Mouse (Mus musculus) intestine, embryonic 15.5 days (tissue): ENCODE data around the gene Hoxb6. TPM values are rescaled to one million over a fixed set of nuclear protein-coding genes. Genes with fewer than 3 reads are reported as not detected.

Experiments used
- ATAC-seq: fragments of 200-750 bp; cut with Nextera tagmentation; 2 replicates; pipeline ENCODE4 v1.8.0; 2017; ENCODE audit warnings: moderate TSS enrichment, moderate library complexity
- H3K27ac ChIP-seq: fragments of 300-500 bp; sonication (generic); 2 replicates; pipeline ENCODE4 v1.5.1; 2015; ENCODE audit warnings: mild to moderate bottlenecking, inconsistent platforms
- H3K27me3 ChIP-seq: fragments of 300-500 bp; sonication (generic); replicated peaks from 2 replicates; pipeline ENCODE4 v1.6.1; 2015; ENCODE audit warnings: inconsistent platforms
- H3K36me3 ChIP-seq: fragments of 300-500 bp; sonication (generic); 2 replicates; pipeline ENCODE4 v1.6.1; 2015; ENCODE audit warnings: inconsistent platforms
- H3K4me1 ChIP-seq: fragments of 300-500 bp; sonication (generic); replicated peaks from 2 replicates; pipeline ENCODE4 v1.6.1; 2015; ENCODE audit warnings: inconsistent platforms
- H3K4me2 ChIP-seq: fragments of 300-500 bp; sonication (generic); replicated peaks from 2 replicates; pipeline ENCODE4 v1.6.1; 2015; ENCODE audit warnings: mild to moderate bottlenecking, inconsistent platforms
- H3K4me3 ChIP-seq: fragments of 300-500 bp; sonication (generic); replicated peaks from 2 replicates; pipeline ENCODE4 v1.5.1; 2015; ENCODE audit warnings: inconsistent platforms
- H3K9ac ChIP-seq: fragments of 300-500 bp; sonication (generic); 2 replicates; pipeline ENCODE4 v1.6.1; 2015; ENCODE audit warnings: inconsistent platforms
- H3K9me3 ChIP-seq: fragments of 300-500 bp; sonication (generic); 2 replicates; pipeline ENCODE4 v1.6.1; 2016; ENCODE audit warnings: inconsistent platforms
- WGBS: fragments of 180-500 bp; shearing (Covaris S2); methylation state at CpG from one replicate; pipeline ENCODE4 v1.1.7; 2015; 5-methylcytosine and 5-hydroxymethylcytosine counted together
- polyA plus RNA-seq: library from polyadenylated mRNA; unstranded; fragments of >200 nt; fragmentation: Nextera tagmentation; extraction: Ambion mirVana; gene quantifications from 2 replicates; pipeline ENCODE4 v1.2.1, GENCODE M21; 2015

The Hoxb6 gene
- polyA plus RNA-seq, 1 experiment from 2014 or later, result 14.4 TPM

GRCm38 (mm10) chr11:96272024-96272921 lies 20.0 kb upstream of the Hoxb6 start:
- Histone ChIP-seq H3K4me1 (peaks cover 23% of the 10 kb centered on the region), H3K36me3 (no peaks in the 10 kb centered on the region), H3K9ac (peak overlapping the region; percentile 37; the same call in 1 of the 2 replicates), H3K27me3 (peaks cover 97% of the 10 kb centered on the region), H3K9me3 (no peaks in the 10 kb centered on the region), H3K4me3 (peak overlapping the region; percentile 40), H3K4me2 (peak overlapping the region; percentile 71), H3K27ac (peak overlapping the region; percentile 22; the same call in 1 of the 2 replicates)
- 1% methylated on average over 55 of the region's 58 CpGs for WGBS
- peak; percentile 44 for ATAC-seq

- peaks cover 95% of the 10 kb centered on the region for H3K27me3 ChIP-seq
- no peak overlapping the region for H3K4me3 ChIP-seq
- no peaks in the 10 kb centered on the region for H3K36me3 ChIP-seq
- no peaks in the 10 kb centered on the region for H3K9me3 ChIP-seq
- H3K9ac ChIP-seq, result no peak overlapping the region
- peaks cover 35% of the 10 kb centered on the region for H3K4me1 ChIP-seq
- ATAC-seq, result no peak
- no peak overlapping the region for H3K27ac ChIP-seq
- WGBS, result 23% methylated on average over 10 of the region's 10 CpGs
- H3K4me2 ChIP-seq, result no peak overlapping the region
Measured at GRCm38 (mm10) chr11:96274428-96274827, 17.8 kb upstream of the Hoxb6 start.

GRCm38 (mm10) chr11:96275896-96276295 lies 16.4 kb upstream of the Hoxb6 start:
- Histone ChIP-seq H3K4me3 (no peak overlapping the region), H3K4me2 (no peak overlapping the region), H3K36me3 (no peaks in the 10 kb centered on the region), H3K4me1 (peaks cover 32% of the 10 kb centered on the region), H3K9me3 (no peaks in the 10 kb centered on the region), H3K9ac (no peak overlapping the region), H3K27me3 (peaks cover 91% of the 10 kb centered on the region), H3K27ac (no peak overlapping the region)
- WGBS, result 19% methylated on average over 4 of the region's 4 CpGs
- no peak for ATAC-seq

GRCm38 (mm10) chr11:96277151-96278044 lies 14.9 kb upstream of the Hoxb6 start:
- ATAC-seq, result no peak
- no peaks in the 10 kb centered on the region for H3K9me3 ChIP-seq
- no peak overlapping the region for H3K27ac ChIP-seq
- WGBS, result 6% methylated on average over 35 of the region's 35 CpGs
- H3K4me2 ChIP-seq, result peak overlapping the region; percentile 43
- H3K36me3 ChIP-seq, result no peaks in the 10 kb centered on the region
- H3K4me1 ChIP-seq, result peaks cover 18% of the 10 kb centered on the region
- H3K9ac ChIP-seq, result no peak overlapping the region
- H3K27me3 ChIP-seq, result peaks cover 83% of the 10 kb centered on the region
- 0 out of 2 replicates have a peak overlapping the region, but pooled peaks have one; percentile 14 for H3K4me3 ChIP-seq

- Histone ChIP-seq H3K27ac (no peak overlapping the region), H3K27me3 (peaks cover 79% of the 10 kb centered on the region), H3K9me3 (no peaks in the 10 kb centered on the region), H3K4me2 (peak overlapping the region; percentile 43; the same call in 1 of the 2 replicates), H3K36me3 (no peaks in the 10 kb centered on the region), H3K4me1 (peaks cover 22% of the 10 kb centered on the region), H3K9ac (no peak overlapping the region), H3K4me3 (no peak overlapping the region)
- no peak for ATAC-seq
- 15% methylated on average over 14 of the region's 14 CpGs for WGBS
Measured at GRCm38 (mm10) chr11:96278324-96278723, 14.0 kb upstream of the Hoxb6 start.

- H3K27ac ChIP-seq, result no peak overlapping the region
- no peak overlapping the region for H3K4me3 ChIP-seq
- H3K36me3 ChIP-seq, result no peaks in the 10 kb centered on the region
- peak; percentile 77 for ATAC-seq
- WGBS, result under 1% methylated on average over 9 of the region's 9 CpGs
- H3K4me2 ChIP-seq, result 0 out of 2 replicates have a peak overlapping the region, but pooled peaks have one; percentile 11
- H3K27me3 ChIP-seq, result peaks cover 75% of the 10 kb centered on the region
- peaks cover 22% of the 10 kb centered on the region for H3K4me1 ChIP-seq
- H3K9ac ChIP-seq, result no peak overlapping the region
- H3K9me3 ChIP-seq, result no peaks in the 10 kb centered on the region
Measured at GRCm38 (mm10) chr11:96278773-96279172, 13.5 kb upstream of the Hoxb6 start.

GRCm38 (mm10) chr11:96279421-96280233 lies 12.6 kb upstream of the Hoxb6 start:
- Histone ChIP-seq H3K27ac (no peak overlapping the region), H3K9me3 (no peaks in the 10 kb centered on the region), H3K4me2 (peak overlapping the region; percentile 45), H3K4me3 (no peak overlapping the region), H3K27me3 (peaks cover 70% of the 10 kb centered on the region), H3K4me1 (peaks cover 22% of the 10 kb centered on the region), H3K9ac (no peak overlapping the region), H3K36me3 (no peaks in the 10 kb centered on the region)
- ATAC-seq, result no peak
- WGBS, result 12% methylated on average over 31 of the region's 31 CpGs

GRCm38 (mm10) chr11:96280399-96281378 lies 11.6 kb upstream of the Hoxb6 start:
- Histone ChIP-seq H3K36me3 (no peaks in the 10 kb centered on the region), H3K9me3 (no peaks in the 10 kb centered on the region), H3K4me3 (no peak overlapping the region), H3K9ac (no peak overlapping the region), H3K27ac (no peak overlapping the region), H3K4me2 (peak overlapping the region; percentile 45; the same call in 1 of the 2 replicates), H3K27me3 (peaks cover 63% of the 10 kb centered on the region), H3K4me1 (peaks cover 22% of the 10 kb centered on the region)
- WGBS, result 35% methylated on average over 8 of the region's 8 CpGs
- ATAC-seq, result no peak

GRCm38 (mm10) chr11:96281396-96281795 lies 10.9 kb upstream of the Hoxb6 start:
- H3K27ac ChIP-seq, result no peak overlapping the region
- H3K27me3 ChIP-seq, result peaks cover 56% of the 10 kb centered on the region
- ATAC-seq, result no peak
- H3K4me1 ChIP-seq, result peaks cover 22% of the 10 kb centered on the region
- 19% methylated on average over 18 of the region's 18 CpGs for WGBS
- no peak overlapping the region for H3K4me3 ChIP-seq
- no peaks in the 10 kb centered on the region for H3K9me3 ChIP-seq
- peak overlapping the region; percentile 23; the same call in 1 of the 2 replicates for H3K4me2 ChIP-seq
- no peak overlapping the region for H3K9ac ChIP-seq
- no peaks in the 10 kb centered on the region for H3K36me3 ChIP-seq

GRCm38 (mm10) chr11:96281855-96282570 lies 10.3 kb upstream of the Hoxb6 start, which contains the start of gene Hoxb8:
Gene Hoxb8 (plus strand): TSS chr11:96281905.
- H3K9me3 ChIP-seq, result no peaks in the 10 kb centered on the region
- peak within 1 kb of the TSS; percentile 54 for H3K4me3 ChIP-seq
- H3K9ac ChIP-seq, result peak within 1 kb of the TSS; percentile 64; the same call in 1 of the 2 replicates
- H3K27me3 ChIP-seq, result peaks cover 54% of the 10 kb centered on the region
- ATAC-seq, result no peak
- H3K27ac ChIP-seq, result no peak within 1 kb of the TSS
- H3K4me1 ChIP-seq, result peaks cover 26% of the 10 kb centered on the region
- H3K4me2 ChIP-seq, result peak within 1 kb of the TSS; percentile 81
- 4% methylated on average over 27 of the region's 27 CpGs for WGBS
- H3K36me3 ChIP-seq, result no peaks in the 10 kb centered on the region
